Mouse (Mus musculus): Measurements from ENCODE around the gene Fhdc1. TPM values are rescaled to one million over a fixed set of nuclear protein-coding genes. Genes with fewer than 3 reads are reported as not detected.

Fhdc1 gene
- polyA plus RNA-seq, 1 experiment from 2014 or later: 59.2 TPM

DNA sequence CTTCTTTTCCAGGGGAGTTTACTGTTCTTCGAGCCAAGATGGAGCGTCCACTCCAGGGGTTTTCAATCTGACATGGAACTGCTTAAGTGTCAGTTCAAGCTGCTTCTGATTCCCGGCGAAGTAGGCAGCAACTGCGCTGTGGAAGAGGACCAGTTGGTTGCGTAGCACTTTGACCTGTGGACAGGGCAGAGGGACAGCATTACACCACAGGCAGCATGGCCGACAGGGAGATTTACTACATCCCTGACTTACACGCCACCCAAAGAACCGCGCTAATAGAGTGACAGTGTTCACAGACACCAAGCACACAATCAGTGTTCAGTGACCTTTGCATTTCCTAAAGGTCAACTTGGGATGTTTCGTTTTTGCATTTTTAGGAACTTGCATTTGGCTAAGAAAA is 17.5 kb upstream of the Fhdc1 start:
- no peak overlapping the region for H3K4me2 ChIP-seq (ENCODE audit: low read depth, low read length)
- WGBS (ENCODE audit: insufficient replicate concordance): 76% methylated on average over 11 of the region's 11 CpGs
- no peak overlapping the region for H3K4me3 ChIP-seq (ENCODE audit: low read depth, low read length)
- H3K9me3 ChIP-seq (replicated peaks; ENCODE audit: control insufficient read depth, low read length): no peaks in the 10 kb centered on the region
- no peaks in the 10 kb centered on the region for H3K4me1 ChIP-seq (ENCODE audit: control insufficient read depth, low read depth, low read length)
- no peak overlapping the region for H3K9ac ChIP-seq (ENCODE audit: low read depth, low read length)
- no peaks in the 10 kb centered on the region for H3K36me3 ChIP-seq (ENCODE audit: control insufficient read depth, insufficient read depth)
- H3K27me3 ChIP-seq (ENCODE audit: control insufficient read depth, insufficient read depth, low read depth, low read length): no peaks in the 10 kb centered on the region
- peak; percentile 39; the same call in 1 of the 2 replicates for ATAC-seq (ENCODE audit: low read depth)
- no peak overlapping the region for H3K27ac ChIP-seq (ENCODE audit: low read length)

DNA sequence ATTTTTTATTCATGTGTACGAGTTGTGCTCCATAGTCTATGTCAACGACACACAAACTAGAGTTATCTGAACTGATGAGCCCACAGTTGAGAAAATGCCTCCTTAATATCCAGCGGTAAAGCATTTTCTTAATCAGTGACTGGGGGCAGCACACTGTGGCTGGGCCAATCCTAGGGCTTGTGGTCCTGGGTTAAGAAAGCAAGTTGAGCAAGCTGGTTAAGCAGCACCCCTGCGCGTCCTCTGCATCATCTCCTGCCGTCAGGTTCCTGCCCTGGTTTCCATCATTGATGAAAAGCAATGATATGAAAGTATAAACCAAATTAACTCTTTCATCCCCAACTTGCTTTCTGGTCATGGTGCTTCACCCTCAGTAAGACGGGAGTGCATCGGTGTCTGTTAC is 12.4 kb upstream of the Fhdc1 start:
- no peak overlapping the region for H3K4me3 ChIP-seq (ENCODE audit: low read depth, low read length)
- no peak overlapping the region for H3K27ac ChIP-seq (ENCODE audit: low read length)
- H3K4me1 ChIP-seq (ENCODE audit: control insufficient read depth, low read depth, low read length): no peaks in the 10 kb centered on the region
- H3K9ac ChIP-seq (ENCODE audit: low read depth, low read length): no peak overlapping the region
- WGBS (ENCODE audit: insufficient replicate concordance): 77% methylated on average over 8 of the region's 8 CpGs
- no peak for ATAC-seq (ENCODE audit: low read depth)
- no peaks in the 10 kb centered on the region for H3K36me3 ChIP-seq (ENCODE audit: control insufficient read depth, insufficient read depth)
- H3K27me3 ChIP-seq (ENCODE audit: control insufficient read depth, insufficient read depth, low read depth, low read length): no peaks in the 10 kb centered on the region
- no peaks in the 10 kb centered on the region for H3K9me3 ChIP-seq (replicated peaks; ENCODE audit: control insufficient read depth, low read length)
- no peak overlapping the region for H3K4me2 ChIP-seq (ENCODE audit: low read depth, low read length)

GRCm38 (mm10) chr3:84492148-84492547 is 11.9 kb upstream of the Fhdc1 start:
- Histone ChIP-seq H3K27me3 (ENCODE audit: control insufficient read depth, insufficient read depth, low read depth, low read length) (no peaks in the 10 kb centered on the region), H3K9ac (ENCODE audit: low read depth, low read length) (no peak overlapping the region), H3K27ac (ENCODE audit: low read length) (no peak overlapping the region), H3K4me1 (ENCODE audit: control insufficient read depth, low read depth, low read length) (no peaks in the 10 kb centered on the region), H3K4me2 (ENCODE audit: low read depth, low read length) (no peak overlapping the region), H3K4me3 (ENCODE audit: low read depth, low read length) (no peak overlapping the region), H3K9me3 (replicated peaks; ENCODE audit: control insufficient read depth, low read length) (no peaks in the 10 kb centered on the region), H3K36me3 (ENCODE audit: control insufficient read depth, insufficient read depth) (no peaks in the 10 kb centered on the region)
- 27% methylated on average over 4 of the region's 4 CpGs for WGBS (ENCODE audit: insufficient replicate concordance)
- no peak for ATAC-seq (ENCODE audit: low read depth)

- Histone ChIP-seq H3K27ac (ENCODE audit: low read length) (no peak overlapping the region), H3K4me3 (ENCODE audit: low read depth, low read length) (no peak overlapping the region), H3K27me3 (ENCODE audit: control insufficient read depth, insufficient read depth, low read depth, low read length) (no peaks in the 10 kb centered on the region), H3K9ac (ENCODE audit: low read depth, low read length) (no peak overlapping the region), H3K9me3 (replicated peaks; ENCODE audit: control insufficient read depth, low read length) (no peaks in the 10 kb centered on the region), H3K4me2 (ENCODE audit: low read depth, low read length) (no peak overlapping the region), H3K4me1 (ENCODE audit: control insufficient read depth, low read depth, low read length) (no peaks in the 10 kb centered on the region), H3K36me3 (ENCODE audit: control insufficient read depth, insufficient read depth) (no peaks in the 10 kb centered on the region)
- ATAC-seq (ENCODE audit: low read depth): no peak
- WGBS (ENCODE audit: insufficient replicate concordance): 64% methylated on average over 6 of the region's 6 CpGs
Measured at GRCm38 (mm10) chr3:84488716-84489115, 8.5 kb upstream of the Fhdc1 start.

DNA sequence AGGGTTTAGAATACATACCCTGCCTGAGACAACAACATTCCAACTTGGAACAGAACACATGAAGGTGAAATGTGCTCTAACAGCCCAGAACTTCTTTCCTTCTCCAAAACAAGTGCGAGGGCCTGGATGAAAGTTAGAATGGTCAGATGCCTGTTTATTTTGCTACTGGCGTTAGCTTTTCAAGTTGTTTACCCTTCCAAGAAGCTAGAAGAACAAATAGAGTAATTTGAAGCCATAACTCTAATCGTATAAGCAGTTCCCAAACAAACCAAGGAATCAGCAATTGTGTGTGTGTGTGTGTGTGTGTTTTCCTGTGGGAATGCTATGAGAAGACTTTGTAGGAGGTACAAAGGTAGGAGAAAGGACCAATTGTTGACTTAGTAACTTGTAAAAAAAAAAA is 4.7 kb upstream of the Fhdc1 start:
- no peak overlapping the region for H3K9ac ChIP-seq (ENCODE audit: low read depth, low read length)
- no peaks in the 10 kb centered on the region for H3K36me3 ChIP-seq (ENCODE audit: control insufficient read depth, insufficient read depth)
- 61% methylated on average over 3 of the region's 3 CpGs for WGBS (ENCODE audit: insufficient replicate concordance)
- peaks cover 11% of the 10 kb centered on the region for H3K27me3 ChIP-seq (ENCODE audit: control insufficient read depth, insufficient read depth, low read depth, low read length)
- H3K4me2 ChIP-seq (ENCODE audit: low read depth, low read length): no peak overlapping the region
- no peak overlapping the region for H3K27ac ChIP-seq (ENCODE audit: low read length)
- no peak for ATAC-seq (ENCODE audit: low read depth)
- no peak overlapping the region for H3K4me3 ChIP-seq (ENCODE audit: low read depth, low read length)
- H3K4me1 ChIP-seq (ENCODE audit: control insufficient read depth, low read depth, low read length): peaks cover 11% of the 10 kb centered on the region
- H3K9me3 ChIP-seq (replicated peaks; ENCODE audit: control insufficient read depth, low read length): no peaks in the 10 kb centered on the region

DNA sequence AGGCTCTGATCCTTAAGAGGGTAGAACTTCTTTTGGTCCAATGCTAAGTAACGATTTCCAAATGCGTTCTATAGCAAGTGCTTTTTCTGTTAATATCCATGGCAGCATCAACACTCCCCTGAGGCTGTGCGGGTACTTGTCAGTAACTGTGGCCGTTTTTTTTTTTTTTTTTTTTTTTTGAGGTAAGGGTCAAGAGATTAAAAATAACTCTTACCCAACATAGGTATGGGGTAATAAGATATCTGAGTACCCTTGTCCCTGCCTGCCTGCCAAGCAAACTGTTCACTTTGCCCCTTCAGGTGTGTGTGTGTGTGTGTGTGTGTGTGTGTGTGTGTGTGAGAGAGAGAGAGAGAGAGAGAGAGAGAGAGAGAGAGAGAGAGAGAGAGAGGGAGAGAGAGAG is 4.1 kb upstream of the Fhdc1 start:
- Histone ChIP-seq H3K9ac (ENCODE audit: low read depth, low read length) (no peak overlapping the region), H3K4me2 (ENCODE audit: low read depth, low read length) (no peak overlapping the region), H3K4me1 (ENCODE audit: control insufficient read depth, low read depth, low read length) (peaks cover 11% of the 10 kb centered on the region), H3K36me3 (ENCODE audit: control insufficient read depth, insufficient read depth) (no peaks in the 10 kb centered on the region), H3K4me3 (ENCODE audit: low read depth, low read length) (no peak overlapping the region), H3K9me3 (replicated peaks; ENCODE audit: control insufficient read depth, low read length) (no peaks in the 10 kb centered on the region), H3K27ac (ENCODE audit: low read length) (no peak overlapping the region), H3K27me3 (ENCODE audit: control insufficient read depth, insufficient read depth, low read depth, low read length) (peaks cover 15% of the 10 kb centered on the region)
- ATAC-seq (ENCODE audit: low read depth): no peak
- WGBS (ENCODE audit: insufficient replicate concordance): 61% methylated on average over 4 of the region's 4 CpGs

- 88% methylated on average over 6 of the region's 6 CpGs for WGBS (ENCODE audit: insufficient replicate concordance)
- no peak overlapping the region for H3K27ac ChIP-seq (ENCODE audit: low read length)
- no peak overlapping the region for H3K4me2 ChIP-seq (ENCODE audit: low read depth, low read length)
- H3K36me3 ChIP-seq (ENCODE audit: control insufficient read depth, insufficient read depth): no peaks in the 10 kb centered on the region
- no peak for ATAC-seq (ENCODE audit: low read depth)
- no peaks in the 10 kb centered on the region for H3K9me3 ChIP-seq (replicated peaks; ENCODE audit: control insufficient read depth, low read length)
- H3K4me1 ChIP-seq (ENCODE audit: control insufficient read depth, low read depth, low read length): peaks cover 11% of the 10 kb centered on the region
- peaks cover 25% of the 10 kb centered on the region for H3K27me3 ChIP-seq (ENCODE audit: control insufficient read depth, insufficient read depth, low read depth, low read length)
- no peak overlapping the region for H3K9ac ChIP-seq (ENCODE audit: low read depth, low read length)
- H3K4me3 ChIP-seq (ENCODE audit: low read depth, low read length): no peak overlapping the region
Measured at GRCm38 (mm10) chr3:84482121-84482520, 1.9 kb upstream of the Fhdc1 start.

DNA sequence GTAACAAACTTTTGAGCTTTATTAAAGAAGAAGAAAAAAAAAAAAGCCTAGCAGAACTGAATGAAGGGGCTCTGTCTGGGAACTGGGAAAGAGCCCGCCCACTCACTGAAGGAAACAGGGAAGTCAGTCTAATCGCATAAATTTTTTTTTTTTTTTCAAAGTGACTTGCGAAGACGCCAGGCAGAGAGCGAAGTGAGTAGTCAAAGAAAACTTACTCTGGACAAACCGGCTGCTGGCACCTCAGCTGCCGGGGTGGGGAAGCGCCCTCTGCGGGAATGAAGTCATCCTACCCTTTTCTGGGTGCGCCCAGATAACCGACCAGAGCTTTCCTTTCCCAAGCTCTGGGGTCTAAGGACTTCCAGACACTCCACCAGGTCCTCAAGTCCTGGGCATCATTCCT is 875 bp upstream of the Fhdc1 start:
- Histone ChIP-seq H3K27me3 (ENCODE audit: control insufficient read depth, insufficient read depth, low read depth, low read length) (peaks cover 25% of the 10 kb centered on the region), H3K27ac (ENCODE audit: low read length) (peak overlapping the region; percentile 86; the same call in 1 of the 2 replicates), H3K4me2 (ENCODE audit: low read depth, low read length) (peak overlapping the region; percentile 97), H3K9me3 (replicated peaks; ENCODE audit: control insufficient read depth, low read length) (no peaks in the 10 kb centered on the region), H3K36me3 (ENCODE audit: control insufficient read depth, insufficient read depth) (peaks cover 3% of the 10 kb centered on the region; the same call in 1 of the 2 replicates), H3K9ac (ENCODE audit: low read depth, low read length) (peak overlapping the region; percentile 91), H3K4me1 (ENCODE audit: control insufficient read depth, low read depth, low read length) (peaks cover 21% of the 10 kb centered on the region), H3K4me3 (ENCODE audit: low read depth, low read length) (peak overlapping the region; percentile 80)
- 6% methylated on average over 11 of the region's 11 CpGs for WGBS (ENCODE audit: insufficient replicate concordance)
- no peak for ATAC-seq (ENCODE audit: low read depth)

DNA sequence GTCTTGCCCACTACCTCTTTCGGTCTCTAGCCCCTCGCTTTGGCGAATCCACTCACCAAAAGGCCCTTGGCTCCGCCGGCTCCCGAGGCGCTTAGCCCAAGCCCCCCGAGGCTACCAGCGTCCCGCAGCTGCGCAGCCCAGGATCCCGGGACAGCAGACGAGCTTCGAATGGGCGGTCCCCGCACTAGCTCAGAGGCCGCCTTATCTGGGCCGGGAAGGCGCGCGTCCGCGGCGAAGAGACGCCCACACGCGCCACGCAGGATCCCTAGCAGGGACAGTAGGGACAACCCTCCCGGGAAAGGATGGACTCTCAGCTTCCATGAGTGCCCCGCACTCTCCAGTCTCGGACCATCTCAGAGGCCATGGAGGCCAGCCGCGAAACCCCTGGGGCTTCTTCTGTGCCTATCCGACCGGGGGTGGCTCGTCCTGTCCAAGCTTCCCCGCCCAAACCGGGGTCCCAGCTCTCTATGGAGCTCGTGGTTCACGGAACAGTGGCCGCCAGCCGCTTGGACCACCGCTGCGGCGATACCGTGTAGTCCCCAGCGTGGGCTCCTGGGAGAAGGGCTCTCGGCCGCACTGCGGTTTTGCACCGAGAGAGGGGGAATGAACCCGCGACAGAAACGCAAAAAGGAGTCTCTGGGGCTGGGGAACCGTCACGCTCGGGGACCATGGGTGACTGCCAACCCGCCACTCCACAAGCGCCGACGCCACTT is 780 bp downstream of the Fhdc1 start:
- WGBS (ENCODE audit: insufficient replicate concordance): under 1% methylated on average over 61 of the region's 61 CpGs
- Histone ChIP-seq H3K9me3 (replicated peaks; ENCODE audit: control insufficient read depth, low read length) (no peaks in the 10 kb centered on the region), H3K4me2 (ENCODE audit: low read depth, low read length) (peak overlapping the region; percentile 97), H3K9ac (ENCODE audit: low read depth, low read length) (peak overlapping the region; percentile 91), H3K36me3 (ENCODE audit: control insufficient read depth, insufficient read depth) (peaks cover 8% of the 10 kb centered on the region), H3K4me1 (ENCODE audit: control insufficient read depth, low read depth, low read length) (peaks cover 36% of the 10 kb centered on the region), H3K4me3 (ENCODE audit: low read depth, low read length) (peak overlapping the region; percentile 80), H3K27ac (ENCODE audit: low read length) (peak overlapping the region; percentile 86), H3K27me3 (ENCODE audit: control insufficient read depth, insufficient read depth, low read depth, low read length) (peaks cover 25% of the 10 kb centered on the region)
- ATAC-seq (ENCODE audit: low read depth): peak; percentile 85
